ENCODE assay signal across 24 mouse cellular contexts in genomic region chr13:114420235-114420634, GRCm38 (mm10). TPM values are rescaled to one million over a fixed set of nuclear protein-coding genes. Genes with fewer than 3 reads are reported as not detected.
DNase-seq lines count a peak whose midpoint lies in the region; ATAC-seq and TF ChIP-seq lines count a peak whose summit lies in the region.
"Had no signal": no experiment of that assay in that cellular context is flagged by ENCODE, and none has a peak within 500 bp of the region (broad histone marks: within the 10 kb centered on the region; RNA-seq: fewer than 3 reads in every experiment).

No protein-coding gene starts in this region.

- H3K36me3 ChIP-seq in myocyte (ENCODE audit: control insufficient read depth, insufficient read depth), result no peaks in the 10 kb centered on the region
- no peaks in the 10 kb centered on the region for H3K36me3 ChIP-seq in intestine, embryonic 16.5 days (ENCODE audit: control insufficient read depth, insufficient read depth, low read length)
- H3K36me3 ChIP-seq: embryonic facial prominence, embryonic 12.5 days; G1E; heart, embryonic 15.5 days; hindbrain, embryonic 10.5 days; intestine, embryonic 15.5 days had no signal

- H3K9me3 ChIP-seq in intestine, embryonic 16.5 days (ENCODE audit: control insufficient read depth, low read length), result no peaks in the 10 kb centered on the region
- H3K9me3 ChIP-seq: embryonic facial prominence, embryonic 12.5 days; G1E; heart, embryonic 15.5 days; hindbrain, embryonic 10.5 days; intestine, embryonic 15.5 days had no signal

- H3K79me2 ChIP-seq in myocyte (ENCODE audit: control insufficient read depth, insufficient read depth), result no peaks in the 10 kb centered on the region

- H3K9ac ChIP-seq in intestine, embryonic 16.5 days (ENCODE audit: low read depth, low read length), result no peak overlapping the region
- H3K9ac ChIP-seq: embryonic facial prominence, embryonic 12.5 days; heart, embryonic 15.5 days; hindbrain, embryonic 14.5 days; intestine, embryonic 15.5 days had no signal

- WGBS in intestine, embryonic 16.5 days, result 78% methylated on average over 8 of the region's 8 CpGs

- no peaks in the 10 kb centered on the region for H3K27me3 ChIP-seq in myocyte (ENCODE audit: control insufficient read depth, insufficient read depth, insufficient read length)
- no peaks in the 10 kb centered on the region for H3K27me3 ChIP-seq in intestine, embryonic 16.5 days (replicated peaks; ENCODE audit: control insufficient read depth, insufficient read depth, low read length)
- H3K27me3 ChIP-seq: embryonic facial prominence, embryonic 12.5 days; heart, embryonic 15.5 days; intestine, embryonic 15.5 days; Patski had no signal

- no peak overlapping the region for H3ac ChIP-seq in myocyte (ENCODE audit: control insufficient read depth, insufficient read length)

- ATAC-seq in intestine, embryonic 16.5 days, result no peak
- ATAC-seq: activated CD4-positive, CD25-positive, alpha-beta regulatory T cell, adult 4 months; CD4-positive, CD25-positive, alpha-beta regulatory T cell, adult 4 months; forebrain, embryonic 14.5 days; Patski had no signal

- H3K4me3 ChIP-seq in gastrocnemius, adult 2 months, result peak overlapping the region; percentile 58
- H3K4me3 ChIP-seq in myocyte, result no peak overlapping the region
- H3K4me3 ChIP-seq in intestine, embryonic 16.5 days (ENCODE audit: low read length), result no peak overlapping the region
- H3K4me3 ChIP-seq: embryonic facial prominence, embryonic 12.5 days; heart, embryonic 15.5 days; hindbrain, embryonic 10.5 days; intestine, embryonic 15.5 days had no signal

- intact Hi-C loops in gastrocnemius, adult 2 months (cut with DNase I), result no loop called here

- TF ChIP-seq CTCF in gastrocnemius, adult 2 months (IDR thresholded peaks at IDR 0.05), result no peak

- H3K27ac ChIP-seq in gastrocnemius, adult 2 months, result no peak overlapping the region
- no peak overlapping the region for H3K27ac ChIP-seq in intestine, embryonic 16.5 days (ENCODE audit: low read length)
- H3K27ac ChIP-seq: embryonic facial prominence, embryonic 12.5 days; heart, embryonic 15.5 days; hindbrain, embryonic 10.5 days; hindbrain, embryonic 14.5 days; intestine, embryonic 15.5 days had no signal

- no peak for DNase-seq in gastrocnemius, adult 2 months
- DNase-seq in gastrocnemius, postnatal 10 days, result no peak
- DNase-seq in 3134 (ENCODE audit: extremely low read depth, insufficient read length, low spot score), result peak; percentile 45
- DNase-seq in Muller cell, postnatal 12 days (ENCODE audit: inconsistent ontology term), result peak; percentile 32
- DNase-seq in cerebellum, adult 9-11 months, result no peak
- DNase-seq: adrenal gland, adult 8-10 months; adrenal gland, postnatal 36 days; cerebellum, adult 2 months; cerebellum, postnatal 14 days; heart, adult 18-20 months had no signal

- H3K4me2 ChIP-seq in myocyte (ENCODE audit: low read depth), result peak overlapping the region; percentile 68
- H3K4me2 ChIP-seq in intestine, embryonic 16.5 days (ENCODE audit: low read depth, low read length), result no peak overlapping the region
- H3K4me2 ChIP-seq: embryonic facial prominence, embryonic 12.5 days; heart, embryonic 11.5 days; heart, embryonic 15.5 days; hindbrain, embryonic 14.5 days; intestine, embryonic 15.5 days had no signal

- no peak for TF ChIP-seq POLR2A in myocyte (IDR thresholded peaks at IDR 0.05; ENCODE audit: insufficient read length, low read depth)

- H3K4me1 ChIP-seq in intestine, embryonic 16.5 days (ENCODE audit: control insufficient read depth, insufficient read depth, low read length), result no peaks in the 10 kb centered on the region
- H3K4me1 ChIP-seq: embryonic facial prominence, embryonic 12.5 days; heart, embryonic 15.5 days; hindbrain, embryonic 10.5 days; intestine, embryonic 15.5 days had no signal

TF ChIP-seq in myocyte, 11 proteins besides CTCF, POLR2A, EP300 and RAD21:
- no peak for TF ChIP-seq CEBPB (IDR thresholded peaks at IDR 0.05; ENCODE audit: insufficient read depth, poor library complexity, severe bottlenecking)
- no peak for TF ChIP-seq E2F4 (IDR thresholded peaks at IDR 0.05; ENCODE audit: insufficient read depth)

RNA-seq across cellular contexts. Expression of gene Ndufs4, which starts 32.2 kb away (rescaled TPM):
- total RNA-seq in gastrocnemius, adult 2 months (2021), result 100 to 1,000 TPM; 323 to 429 TPM
- total RNA-seq in gastrocnemius, postnatal 10 days (2021), result 100 to 1,000 TPM; 332 to 384 TPM
- 168 TPM for polyA plus RNA-seq in myocyte (2012; fragmentation: generic; extraction: Trizol)
- polyA plus RNA-seq in intestine, embryonic 16.5 days (2015; fragmentation: Nextera tagmentation; extraction: Ambion mirVana), result 309 and 322 TPM in 2 replicates

RNA-seq across cellular contexts. Expression of gene Fst, which starts 38.5 kb away (rescaled TPM):
- total RNA-seq in gastrocnemius, adult 2 months (2021), result 1 to 10 TPM; 4.7 to 7.3 TPM
- 10 to 100 TPM; 21.9 to 22.6 TPM for total RNA-seq in gastrocnemius, postnatal 10 days (2021)
- polyA plus RNA-seq in myocyte (2012; fragmentation: generic; extraction: Trizol), result 119 TPM
- polyA plus RNA-seq in intestine, embryonic 16.5 days (2015; fragmentation: Nextera tagmentation; extraction: Ambion mirVana), result 4.3 and 10.8 TPM in 2 replicates
- total RNA-seq: common myeloid progenitor, adult 5-6 weeks had no signal
- polyA plus RNA-seq: G1E had no signal

Comparison
In these comparisons a context has a peak if more than half of its experiments do, and no peak if none do; other contexts are left out.
1. DNase-seq: peak in 3134 (single experiment) and Muller cell, postnatal 12 days (single experiment); none in gastrocnemius, adult 2 months (single experiment), gastrocnemius, postnatal 10 days (single experiment) and cerebellum, adult 9-11 months (single experiment).